Mouse (Mus musculus): ENCODE data around the gene Zfp638.

DNA sequence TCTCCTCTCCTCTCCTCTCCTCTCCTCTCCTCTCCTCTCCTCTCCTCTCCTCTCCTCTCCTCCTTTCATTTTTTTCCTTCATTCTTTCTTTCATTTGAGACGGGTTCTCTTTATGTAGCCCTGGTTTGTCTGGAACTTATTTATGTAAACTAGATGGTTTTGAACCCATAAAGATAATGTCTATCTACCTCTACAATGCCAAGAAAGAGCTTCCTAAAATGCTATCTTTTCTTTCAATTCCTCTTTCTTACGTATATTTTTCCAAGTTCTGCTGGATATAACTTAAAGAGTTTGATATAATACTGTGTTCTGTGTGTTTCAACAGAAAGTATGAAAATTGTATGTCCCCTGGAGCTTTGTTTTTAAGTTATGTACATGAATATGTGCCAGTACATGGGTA lies 72.6 kb downstream of the Zfp638 start:
- TF ChIP-seq POLR2A (IDR thresholded peaks at IDR 0.05; ENCODE audit: extremely low read depth, insufficient read depth, low read length) (no peak), CTCF (IDR thresholded peaks at IDR 0.05; ENCODE audit: low read depth, low read length) (no peak)

All from liver, adult 2 months (tissue).